Mouse (Mus musculus) bone marrow macrophage, adult 2 months (primary cell): ENCODE results near the gene Prkar1b.

Experiments
- CTCF ChIP-seq: IDR thresholded peaks from 2 replicates; pipeline ENCODE4 v1.5.1; 2012; ENCODE audit warnings: low read depth, mild to moderate bottlenecking, low read length, moderate library complexity
- POLR2A ChIP-seq: IDR thresholded peaks from 2 replicates; pipeline ENCODE4 v1.6.1; 2012; ENCODE audit warnings: mild to moderate bottlenecking, low read depth, low read length, borderline replicate concordance

DNA sequence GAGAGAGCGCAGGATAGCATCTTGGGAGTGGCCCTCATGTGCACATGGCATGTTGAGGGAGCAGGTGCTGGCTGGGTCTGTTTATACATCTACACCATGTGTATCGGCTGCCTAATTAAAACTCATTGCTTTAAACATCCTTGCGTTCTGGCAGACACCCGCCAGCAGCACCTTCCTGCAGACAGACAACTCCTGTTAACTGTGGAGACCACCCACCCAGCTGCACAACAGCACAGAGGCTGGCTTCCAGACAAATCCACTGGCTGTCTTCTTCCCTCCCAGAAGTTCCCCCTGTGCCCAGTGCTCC, 71.7 kb downstream of the Prkar1b start:
- no peak for TF ChIP-seq CTCF
- TF ChIP-seq POLR2A: no peak
